Mouse (Mus musculus) thymus, adult 2 months (tissue): Measurements from ENCODE around the gene Slpi. TPM values are rescaled to one million over a fixed set of nuclear protein-coding genes. Genes with fewer than 3 reads are reported as not detected.

Source experiments
- DNase-seq: peaks from one replicate; pipeline ENCODE4 v3.0.0; 2021
- H3K27ac ChIP-seq: fragments of 200-500 bp; 2 replicates; pipeline ENCODE4 v1.5.1; 2012; ENCODE audit warnings: low read length, control low read depth; ENCODE audit not compliant: control insufficient read depth, insufficient read depth
- H3K27me3 ChIP-seq: fragments of 200-500 bp; 2 replicates; pipeline ENCODE4 v1.6.1; 2012; ENCODE audit warnings: mild to moderate bottlenecking, low read length, moderate library complexity, mixed read lengths; ENCODE audit not compliant: control insufficient read depth, insufficient read depth
- H3K36me3 ChIP-seq: fragments of 200-500 bp; 2 replicates; pipeline ENCODE4 v1.6.1; 2012; ENCODE audit warnings: mild to moderate bottlenecking, low read length, moderate library complexity; ENCODE audit not compliant: control insufficient read depth, insufficient read depth
- H3K4me1 ChIP-seq: fragments of 200-500 bp; replicated peaks from 2 replicates; pipeline ENCODE4 v1.6.1; 2012; ENCODE audit warnings: low read length; ENCODE audit not compliant: control insufficient read depth, insufficient read depth
- H3K4me3 ChIP-seq: fragments of 200-500 bp; 2 replicates; pipeline ENCODE4 v1.5.1; 2012; ENCODE audit warnings: mild to moderate bottlenecking, low read length, control low read depth, moderate library complexity; ENCODE audit not compliant: control insufficient read depth, insufficient read depth
- CTCF ChIP-seq: fragments of 200-500 bp; IDR thresholded peaks from 2 replicates; pipeline ENCODE4 v1.5.1; 2012; ENCODE audit warnings: mild to moderate bottlenecking, control low read depth, low read length, moderate library complexity, borderline replicate concordance; ENCODE audit not compliant: control insufficient read depth, poor library complexity, insufficient read depth; ENCODE audit errors: extremely low read depth
- POLR2A ChIP-seq: fragments of 200-500 bp; IDR thresholded peaks from 2 replicates; pipeline ENCODE4 v1.6.1; 2012; ENCODE audit warnings: mild to moderate bottlenecking, low read length, control low read depth, moderate library complexity; ENCODE audit not compliant: control insufficient read depth, poor library complexity, insufficient read depth; ENCODE audit errors: extremely low read depth
- WGBS: fragments of 180-500 bp; shearing (Covaris S2); methylation state at CpG from one replicate; pipeline ENCODE4 v1.1.7; 2018; 5-methylcytosine and 5-hydroxymethylcytosine counted together
- polyA plus RNA-seq: library from polyadenylated mRNA; depleted of rRNA; stranded (reverse); fragments of >200 nt; gene quantifications from 2 replicates; pipeline ENCODE4 v1.2.3, GENCODE M21; 2012

The Slpi gene
- polyA plus RNA-seq, 1 experiment, result 7.5 TPM

DNA sequence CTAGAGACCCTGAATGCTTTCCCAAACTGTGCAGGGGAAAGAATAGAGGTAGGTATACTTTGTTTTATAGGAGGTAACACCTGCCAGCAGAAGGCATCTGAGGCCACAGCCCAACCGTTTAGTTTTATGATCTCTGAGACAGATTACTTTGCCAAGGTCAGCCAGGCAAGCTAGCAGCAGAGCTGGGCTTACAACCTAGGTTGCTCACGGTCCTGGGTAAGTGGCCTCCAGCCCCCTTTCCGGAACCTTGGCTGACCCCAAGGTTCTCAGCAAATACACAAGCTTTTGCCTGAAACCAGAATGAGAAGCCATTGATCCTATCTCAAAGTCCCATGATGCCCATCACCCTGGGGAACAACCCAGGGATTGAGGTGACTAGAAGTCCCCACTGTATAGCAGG is 45.8 kb upstream of the Slpi start:
- WGBS, result 76% methylated on average over 3 of the region's 3 CpGs
- no peak overlapping the region for H3K4me3 ChIP-seq
- TF ChIP-seq CTCF (no peak), POLR2A (no peak)
- H3K4me1 ChIP-seq, result peaks cover 9% of the 10 kb centered on the region; the same call in 1 of the 2 replicates
- DNase-seq, result no peak
- no peaks in the 10 kb centered on the region for H3K27me3 ChIP-seq
- H3K36me3 ChIP-seq, result no peaks in the 10 kb centered on the region
- no peak overlapping the region for H3K27ac ChIP-seq

- Histone ChIP-seq H3K4me1 (peaks cover 9% of the 10 kb centered on the region; the same call in 1 of the 2 replicates), H3K4me3 (no peak overlapping the region)
- WGBS, result 93% methylated on average over 9 of the region's 9 CpGs
These were observed 44.5 kb upstream of the Slpi start for GRCm38 (mm10) chr2:164433278-164433895.

GRCm38 (mm10) chr2:164432541-164433191 is 43.8 kb upstream of the Slpi start:
- no peak for TF ChIP-seq CTCF
- no peak for TF ChIP-seq POLR2A
- peaks cover 7% of the 10 kb centered on the region; the same call in 1 of the 2 replicates for H3K4me1 ChIP-seq
- H3K36me3 ChIP-seq, result no peaks in the 10 kb centered on the region
- no peaks in the 10 kb centered on the region for H3K27me3 ChIP-seq
- H3K27ac ChIP-seq, result no peak overlapping the region
- WGBS, result 79% methylated on average over 22 of the region's 22 CpGs
- DNase-seq, result no peak
- no peak overlapping the region for H3K4me3 ChIP-seq

More at GRCm38 (mm10) chr2:164433278-164433895, 44.5 kb upstream of the Slpi start:
- H3K36me3 ChIP-seq, result no peaks in the 10 kb centered on the region
- H3K27ac ChIP-seq, result no peak overlapping the region
- no peaks in the 10 kb centered on the region for H3K27me3 ChIP-seq
- DNase-seq, result no peak
- TF ChIP-seq CTCF, result no peak
- no peak for TF ChIP-seq POLR2A

GRCm38 (mm10) chr2:164431676-164432465 is 43.0 kb upstream of the Slpi start:
- H3K4me3 ChIP-seq, result no peak overlapping the region
- no peak for DNase-seq
- H3K27me3 ChIP-seq, result no peaks in the 10 kb centered on the region
- TF ChIP-seq POLR2A (no peak), CTCF (no peak)
- no peak overlapping the region for H3K27ac ChIP-seq
- WGBS, result 91% methylated on average over 9 of the region's 9 CpGs
- H3K36me3 ChIP-seq, result no peaks in the 10 kb centered on the region
- H3K4me1 ChIP-seq, result peaks cover 7% of the 10 kb centered on the region; the same call in 1 of the 2 replicates

- H3K27ac ChIP-seq, result no peak overlapping the region
- H3K36me3 ChIP-seq, result no peaks in the 10 kb centered on the region
- TF ChIP-seq CTCF (no peak), POLR2A (no peak)
- H3K4me3 ChIP-seq, result no peak overlapping the region
- DNase-seq, result no peak
- H3K27me3 ChIP-seq, result no peaks in the 10 kb centered on the region
- WGBS, result 54% methylated on average over 7 of the region's 7 CpGs
- H3K4me1 ChIP-seq, result peaks cover 4% of the 10 kb centered on the region; the same call in 1 of the 2 replicates
These were observed 41.8 kb upstream of the Slpi start for GRCm38 (mm10) chr2:164430697-164431096.

- Histone ChIP-seq H3K36me3 (no peaks in the 10 kb centered on the region), H3K4me3 (no peak overlapping the region), H3K27me3 (no peaks in the 10 kb centered on the region), H3K27ac (no peak overlapping the region), H3K4me1 (0 out of 2 replicates have a peak, but pooled peaks cover 2% of the 10 kb centered on the region)
- TF ChIP-seq CTCF (no peak), POLR2A (no peak)
- WGBS, result 87% methylated on average over 15 of the region's 15 CpGs
- no peak for DNase-seq
These were observed 41.2 kb upstream of the Slpi start for GRCm38 (mm10) chr2:164429881-164430615.
